Mouse (Mus musculus): Measurements from ENCODE around the gene Creb3l2.

The Creb3l2 gene

GRCm38 (mm10) chr6:37441251-37442011 is 515 bp downstream of the Creb3l2 start:
- peak; percentile 65 to 73 for DNase-seq

- peak; percentile 51 to 62 for DNase-seq
Measured at GRCm38 (mm10) chr6:37440491-37441250, 1.3 kb downstream of the Creb3l2 start.

DNA sequence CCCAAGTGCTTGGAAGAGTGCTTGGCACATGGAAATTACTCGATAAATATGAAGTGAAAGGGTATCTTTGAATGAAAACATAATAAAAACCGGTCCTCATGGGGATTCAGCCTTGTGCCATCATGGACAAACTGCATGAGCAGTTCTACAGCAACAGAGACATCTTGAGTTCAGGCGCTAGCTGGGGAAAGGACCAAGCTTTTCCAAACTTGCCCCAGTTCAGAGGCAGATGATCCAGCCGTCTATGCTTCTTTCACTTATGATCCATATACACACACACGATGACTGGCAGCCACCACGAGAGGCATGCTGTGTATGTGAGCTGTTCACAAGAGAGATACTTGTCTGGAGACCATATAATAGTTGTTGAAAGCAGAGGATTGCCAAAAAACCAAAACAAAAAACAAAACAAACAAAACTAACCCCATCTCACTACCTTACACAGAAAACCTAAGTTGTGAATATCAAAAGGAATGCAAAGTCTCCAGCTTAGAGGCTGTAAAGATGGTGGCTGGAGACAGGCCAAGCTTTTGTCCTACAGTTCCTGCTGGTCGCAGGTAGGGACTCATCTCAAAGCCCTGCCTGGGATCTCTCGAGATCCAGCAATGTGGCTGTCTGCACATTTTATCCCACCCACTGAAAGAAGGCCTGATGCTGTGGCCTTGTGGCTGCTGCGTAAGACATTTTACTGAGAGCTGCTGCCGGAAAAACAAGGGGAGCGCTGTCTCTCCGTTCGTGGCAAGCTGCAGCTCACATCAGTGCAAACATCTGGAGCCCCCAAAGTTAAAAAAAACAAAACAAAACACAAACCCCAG is 2.1 kb downstream of the Creb3l2 start:
- peak; percentile 57 to 70 for DNase-seq

- DNase-seq, result no peak
Measured at GRCm38 (mm10) chr6:37438510-37438909, 3.4 kb downstream of the Creb3l2 start.

DNA sequence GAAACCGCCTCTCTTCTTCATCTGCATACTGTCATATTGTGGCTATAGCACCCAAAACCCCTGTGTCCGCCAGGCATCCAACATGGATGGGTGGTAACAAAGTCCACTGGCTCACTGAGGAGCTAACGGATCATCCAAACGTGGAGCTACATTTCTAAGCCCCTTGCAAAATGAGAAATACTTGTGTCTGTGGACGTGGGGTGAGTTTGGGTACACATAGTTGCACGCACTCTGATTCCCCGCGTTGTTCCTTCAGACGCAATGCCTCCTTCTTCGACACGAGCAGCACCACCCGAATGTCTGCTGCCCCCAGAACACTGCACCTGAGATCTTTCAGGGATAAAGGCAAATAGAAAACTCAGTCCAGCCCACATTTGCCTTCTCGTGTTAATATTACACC is 4.9 kb downstream of the Creb3l2 start:
- DNase-seq, result no peak

DNA sequence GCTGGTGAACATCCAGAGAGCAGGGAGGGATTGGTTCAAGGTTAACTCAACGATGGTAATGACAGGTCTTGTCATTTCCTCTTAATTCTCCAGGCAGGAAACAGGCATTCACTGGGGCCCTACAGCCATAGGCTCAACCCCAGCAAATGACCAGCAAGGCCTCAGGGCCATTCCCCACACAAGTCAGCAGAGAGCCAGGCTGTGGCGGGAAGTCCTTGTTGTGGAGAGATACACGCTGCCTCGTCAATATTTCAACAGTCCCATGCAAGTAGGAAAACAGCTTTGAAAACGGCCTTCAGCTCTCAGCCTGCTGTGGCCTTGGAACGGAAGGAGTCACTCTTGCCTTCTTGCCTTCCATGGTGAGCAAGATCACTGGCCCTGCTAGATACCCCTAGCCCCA is 6.6 kb downstream of the Creb3l2 start:
- no peak for DNase-seq

GRCm38 (mm10) chr6:37429849-37430470 is 12.0 kb downstream of the Creb3l2 start:
- DNase-seq, result peak in 1 of 2 experiments; percentile 37

GRCm38 (mm10) chr6:37428947-37429346 is 13.0 kb downstream of the Creb3l2 start:
- DNase-seq, result no peak

- DNase-seq, result no peak
Measured at GRCm38 (mm10) chr6:37428044-37428443, 13.9 kb downstream of the Creb3l2 start.

DNA sequence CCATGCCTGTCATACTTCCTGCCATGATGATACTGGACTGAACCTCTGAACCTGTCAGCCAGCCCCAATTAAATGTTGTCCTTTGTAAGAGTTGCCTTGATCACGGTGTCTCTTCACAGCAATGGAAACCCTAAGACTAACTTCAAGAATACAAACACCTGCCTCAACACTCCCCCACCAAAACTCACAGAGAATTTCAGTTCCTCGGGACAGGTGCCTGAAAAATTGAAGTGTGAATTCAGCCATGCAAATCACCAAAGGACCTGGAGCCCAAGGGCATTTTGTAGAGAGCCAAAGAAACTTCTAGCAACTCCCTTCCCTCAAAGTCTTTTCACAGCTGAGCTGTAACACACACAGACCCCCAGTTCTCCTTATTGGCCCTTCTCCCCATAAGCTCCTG is 15.3 kb downstream of the Creb3l2 start:
- DNase-seq, result no peak

- no peak for DNase-seq
Measured at GRCm38 (mm10) chr6:37425833-37426232, 16.1 kb downstream of the Creb3l2 start.

GRCm38 (mm10) chr6:37425075-37425474 is 16.9 kb downstream of the Creb3l2 start:
- DNase-seq, result no peak

GRCm38 (mm10) chr6:37424374-37424773 is 17.6 kb downstream of the Creb3l2 start:
- DNase-seq, result peak; percentile 57 to 70

GRCm38 (mm10) chr6:37423386-37423785 is 18.6 kb downstream of the Creb3l2 start:
- no peak for DNase-seq

DNA sequence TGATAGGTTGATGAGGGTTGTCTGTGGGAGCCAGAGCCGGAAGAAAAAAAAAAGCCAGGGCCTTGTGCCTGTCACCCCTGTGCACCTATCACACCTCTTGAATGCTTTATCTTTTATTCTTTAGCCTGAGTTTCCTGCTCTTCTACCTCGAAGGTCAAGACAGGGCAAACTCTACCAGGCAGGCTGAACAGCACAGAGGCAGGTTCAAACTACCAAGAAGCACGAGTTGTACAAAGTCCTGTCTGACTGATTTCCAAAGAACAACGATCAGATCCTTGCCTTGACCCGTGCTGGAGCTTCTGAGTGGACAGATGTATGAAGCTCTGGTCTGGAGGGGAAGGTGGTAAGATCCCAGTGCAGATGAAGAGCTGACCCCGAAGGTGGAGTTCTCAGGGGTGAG is 20.8 kb downstream of the Creb3l2 start:
- no peak for DNase-seq

GRCm38 (mm10) chr6:37419445-37419941 is 22.5 kb downstream of the Creb3l2 start:
- peak; percentile 69 to 79 for DNase-seq

GRCm38 (mm10) chr6:37418931-37419330 is 23.0 kb downstream of the Creb3l2 start:
- DNase-seq, result no peak

DNA sequence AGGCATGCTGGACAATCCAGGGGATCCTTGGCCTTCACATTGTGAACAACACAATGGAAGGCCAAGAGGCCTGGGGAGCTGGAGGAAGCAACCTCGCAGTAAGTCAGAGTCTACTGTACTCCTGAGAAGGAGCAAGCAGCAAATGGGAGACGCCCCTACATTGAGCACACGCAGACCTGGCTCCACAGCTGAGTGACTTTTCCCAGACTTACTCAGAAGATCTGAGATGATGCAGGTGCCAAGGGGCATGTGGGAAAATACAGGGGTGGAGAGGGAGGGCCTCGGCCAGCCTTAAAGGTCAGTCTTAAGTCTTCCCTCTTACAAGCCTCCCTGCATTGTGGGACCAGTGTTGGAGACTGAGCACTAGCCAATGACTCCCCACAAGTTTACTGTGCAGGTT is 25.2 kb downstream of the Creb3l2 start:
- DNase-seq, result peak in 1 of 2 experiments; percentile 63

DNA sequence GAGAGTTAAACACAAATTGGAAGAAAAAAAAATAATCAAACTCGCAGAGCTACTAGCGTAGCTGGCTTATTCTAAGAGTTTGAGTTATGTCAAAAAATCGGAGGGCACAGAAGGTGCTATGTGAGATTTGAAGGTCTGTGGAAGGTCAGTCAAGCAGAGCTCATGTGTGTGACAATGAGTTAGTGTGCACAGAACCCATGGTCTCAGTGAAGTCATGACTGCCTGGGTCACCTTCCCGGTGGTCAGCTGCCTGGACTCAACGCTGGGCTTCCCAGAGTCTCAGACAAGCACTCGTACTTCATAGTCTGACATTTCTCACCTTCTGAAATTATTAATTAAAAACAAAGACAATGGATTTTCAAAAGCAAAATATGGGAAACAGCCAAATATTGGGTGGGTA is 26.4 kb downstream of the Creb3l2 start:
- peak in 1 of 2 experiments; percentile 56 for DNase-seq

- DNase-seq, result peak; percentile 82 to 89
Measured at GRCm38 (mm10) chr6:37415034-37415433, 26.9 kb downstream of the Creb3l2 start.

GRCm38 (mm10) chr6:37414576-37414975 is 27.4 kb downstream of the Creb3l2 start:
- DNase-seq, result no peak

GRCm38 (mm10) chr6:37411696-37412095 is 30.2 kb downstream of the Creb3l2 start:
- DNase-seq, result no peak

DNA sequence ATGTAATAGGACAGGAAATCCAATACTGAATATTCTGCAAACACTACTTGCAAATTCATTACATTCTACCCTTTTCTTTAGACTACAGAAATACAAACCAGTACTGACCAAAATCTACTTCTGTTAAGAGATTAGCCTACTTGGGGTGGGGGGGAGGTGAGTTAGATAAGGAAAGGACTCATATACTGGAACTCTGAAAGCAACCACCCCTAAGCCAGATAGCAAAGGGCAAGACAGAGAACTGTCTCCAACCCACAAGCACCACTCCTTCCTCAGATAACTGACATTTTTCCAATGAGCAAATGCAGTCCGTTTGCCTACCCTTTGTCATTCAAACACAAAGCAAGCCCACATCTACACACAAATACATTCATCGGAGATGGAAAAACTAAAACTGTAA is 32.1 kb downstream of the Creb3l2 start:
- no peak for DNase-seq

Measured in kidney, postnatal 4 days (tissue).